Mouse (Mus musculus) kidney, postnatal 10 days (tissue): ENCODE data around the gene Cracr2a.

Experiments used
- DNase-seq: peaks from one replicate; pipeline ENCODE4 v3.0.0; 2021; ENCODE audit warnings: mixed read lengths

The Cracr2a gene

GRCm38 (mm10) chr6:127571849-127572550, 10.9 kb downstream of the Cracr2a start:
- DNase-seq, result no peak

GRCm38 (mm10) chr6:127573779-127574463, 12.8 kb downstream of the Cracr2a start:
- no peak for DNase-seq

- no peak for DNase-seq
Observed at GRCm38 (mm10) chr6:127575194-127575593, 14.1 kb downstream of the Cracr2a start.

GRCm38 (mm10) chr6:127577688-127578087, 16.6 kb downstream of the Cracr2a start:
- DNase-seq, result no peak

- peak; percentile 20 for DNase-seq
Observed at GRCm38 (mm10) chr6:127578316-127578715, 17.2 kb downstream of the Cracr2a start.

- no peak for DNase-seq
Observed at GRCm38 (mm10) chr6:127578810-127579209, 17.7 kb downstream of the Cracr2a start.

GRCm38 (mm10) chr6:127581915-127582314, 20.8 kb downstream of the Cracr2a start:
- peak; percentile 43 for DNase-seq

- peak; percentile 91 for DNase-seq
Observed at GRCm38 (mm10) chr6:127582391-127583176, 21.4 kb downstream of the Cracr2a start.

GRCm38 (mm10) chr6:127591467-127591866, 30.3 kb downstream of the Cracr2a start:
- no peak for DNase-seq

- DNase-seq, result no peak
Observed at GRCm38 (mm10) chr6:127593487-127593886, 32.3 kb downstream of the Cracr2a start.

GRCm38 (mm10) chr6:127599280-127599679, 38.1 kb downstream of the Cracr2a start:
- DNase-seq, result no peak

GRCm38 (mm10) chr6:127605067-127606025, 44.2 kb downstream of the Cracr2a start:
- DNase-seq, result peak; percentile 19

- no peak for DNase-seq
Observed at GRCm38 (mm10) chr6:127609673-127610072, 48.5 kb downstream of the Cracr2a start.

GRCm38 (mm10) chr6:127611216-127611615, 50.1 kb downstream of the Cracr2a start:
- DNase-seq, result no peak

GRCm38 (mm10) chr6:127614083-127614984, 53.2 kb downstream of the Cracr2a start:
- DNase-seq, result peak; percentile 40

GRCm38 (mm10) chr6:127616623-127617022, 55.5 kb downstream of the Cracr2a start:
- DNase-seq, result no peak

- DNase-seq, result peak; percentile 67
Observed at GRCm38 (mm10) chr6:127617258-127618025, 56.3 kb downstream of the Cracr2a start.

GRCm38 (mm10) chr6:127618686-127619085, 57.5 kb downstream of the Cracr2a start:
- no peak for DNase-seq

GRCm38 (mm10) chr6:127625135-127625534, 64.0 kb downstream of the Cracr2a start:
- DNase-seq, result peak; percentile 84

- DNase-seq, result no peak
Observed at GRCm38 (mm10) chr6:127627453-127627852, 66.3 kb downstream of the Cracr2a start.
